Mouse (Mus musculus): ENCODE results near the gene Gm37240. TPM values are rescaled to one million over a fixed set of nuclear protein-coding genes. Genes with fewer than 3 reads are reported as not detected.
"Not testable (repeated sequence)": the region's sequence is repeated elsewhere in the genome, so short reads cannot be mapped to it uniquely, and the experiment has no call there.

Gm37240 gene
- polyA plus RNA-seq, 1 experiment from 2014 or later, result 4.6 TPM

- H3K4me2 ChIP-seq (ENCODE audit: low read depth, low read length), result no peak overlapping the region
- WGBS, result 75% methylated on average over 12 of the region's 12 CpGs
- ATAC-seq (ENCODE audit: low read depth), result no peak
- no peak overlapping the region for H3K27ac ChIP-seq (ENCODE audit: low read length)
- no peaks in the 10 kb centered on the region for H3K27me3 ChIP-seq (ENCODE audit: control insufficient read depth, insufficient read depth, low read depth, low read length)
- no peak overlapping the region for H3K9ac ChIP-seq (ENCODE audit: low read length)
- H3K4me1 ChIP-seq (replicated peaks; ENCODE audit: control insufficient read depth, insufficient read depth, low read length), result peaks cover 11% of the 10 kb centered on the region
- H3K36me3 ChIP-seq (ENCODE audit: control insufficient read depth, insufficient read depth, low read length), result no peaks in the 10 kb centered on the region
- H3K4me3 ChIP-seq (ENCODE audit: low read length), result no peak overlapping the region
- H3K9me3 ChIP-seq (ENCODE audit: control insufficient read depth, low read length), result no peaks in the 10 kb centered on the region
Observed at GRCm38 (mm10) chr3:84652643-84653556, 1234.4 kb downstream of the Gm37240 start.

- 72% methylated on average over 12 of the region's 12 CpGs for WGBS
- no peak overlapping the region for H3K4me2 ChIP-seq (ENCODE audit: low read depth, low read length)
- no peaks in the 10 kb centered on the region for H3K36me3 ChIP-seq (ENCODE audit: control insufficient read depth, insufficient read depth, low read length)
- no peak overlapping the region for H3K9ac ChIP-seq (ENCODE audit: low read length)
- H3K27ac ChIP-seq (ENCODE audit: low read length), result no peak overlapping the region
- no peak overlapping the region for H3K4me3 ChIP-seq (ENCODE audit: low read length)
- H3K27me3 ChIP-seq (ENCODE audit: control insufficient read depth, insufficient read depth, low read depth, low read length), result no peaks in the 10 kb centered on the region
- no peak for ATAC-seq (ENCODE audit: low read depth)
- H3K4me1 ChIP-seq (replicated peaks; ENCODE audit: control insufficient read depth, insufficient read depth, low read length), result peaks cover 8% of the 10 kb centered on the region
- H3K9me3 ChIP-seq (ENCODE audit: control insufficient read depth, low read length), result no peaks in the 10 kb centered on the region
Observed at GRCm38 (mm10) chr3:84649578-84650327, 1237.6 kb downstream of the Gm37240 start.

- not testable (repeated sequence) for H3K9me3 ChIP-seq (ENCODE audit: control insufficient read depth, low read length); H3K27ac ChIP-seq (ENCODE audit: low read length); H3K36me3 ChIP-seq (ENCODE audit: control insufficient read depth, insufficient read depth, low read length); H3K9ac ChIP-seq (ENCODE audit: low read length); H3K27me3 ChIP-seq (ENCODE audit: control insufficient read depth, insufficient read depth, low read depth, low read length); ATAC-seq (ENCODE audit: low read depth); H3K4me1 ChIP-seq (replicated peaks; ENCODE audit: control insufficient read depth, insufficient read depth, low read length); H3K4me2 ChIP-seq (ENCODE audit: low read depth, low read length); H3K4me3 ChIP-seq (ENCODE audit: low read length)
- 77% methylated on average over 4 of the region's 4 CpGs for WGBS
Observed at GRCm38 (mm10) chr3:84648069-84648468, 1239.2 kb downstream of the Gm37240 start.

GRCm38 (mm10) chr3:84647616-84648015, 1239.7 kb downstream of the Gm37240 start:
- H3K27ac ChIP-seq (ENCODE audit: low read length), result no peak overlapping the region
- ATAC-seq (ENCODE audit: low read depth), result no peak
- no peak overlapping the region for H3K4me3 ChIP-seq (ENCODE audit: low read length)
- no peaks in the 10 kb centered on the region for H3K4me1 ChIP-seq (replicated peaks; ENCODE audit: control insufficient read depth, insufficient read depth, low read length)
- H3K36me3 ChIP-seq (ENCODE audit: control insufficient read depth, insufficient read depth, low read length), result no peaks in the 10 kb centered on the region
- H3K9me3 ChIP-seq (ENCODE audit: control insufficient read depth, low read length), result no peaks in the 10 kb centered on the region
- no peaks in the 10 kb centered on the region for H3K27me3 ChIP-seq (ENCODE audit: control insufficient read depth, insufficient read depth, low read depth, low read length)
- WGBS, result 19% methylated on average over 4 of the region's 4 CpGs
- H3K4me2 ChIP-seq (ENCODE audit: low read depth, low read length), result no peak overlapping the region
- H3K9ac ChIP-seq (ENCODE audit: low read length), result no peak overlapping the region

- H3K9ac ChIP-seq (ENCODE audit: low read length), result no peak overlapping the region
- WGBS, result 72% methylated on average over 8 of the region's 8 CpGs
- no peak overlapping the region for H3K4me3 ChIP-seq (ENCODE audit: low read length)
- no peak for ATAC-seq (ENCODE audit: low read depth)
- H3K27me3 ChIP-seq (ENCODE audit: control insufficient read depth, insufficient read depth, low read depth, low read length), result no peaks in the 10 kb centered on the region
- H3K27ac ChIP-seq (ENCODE audit: low read length), result no peak overlapping the region
- H3K4me1 ChIP-seq (replicated peaks; ENCODE audit: control insufficient read depth, insufficient read depth, low read length), result no peaks in the 10 kb centered on the region
- H3K9me3 ChIP-seq (ENCODE audit: control insufficient read depth, low read length), result no peaks in the 10 kb centered on the region
- no peaks in the 10 kb centered on the region for H3K36me3 ChIP-seq (ENCODE audit: control insufficient read depth, insufficient read depth, low read length)
- H3K4me2 ChIP-seq (ENCODE audit: low read depth, low read length), result no peak overlapping the region
Observed at GRCm38 (mm10) chr3:84646331-84646845, 1240.9 kb downstream of the Gm37240 start.

GRCm38 (mm10) chr3:84646007-84646290, 1241.4 kb downstream of the Gm37240 start:
- no peak overlapping the region for H3K9ac ChIP-seq (ENCODE audit: low read length)
- no peaks in the 10 kb centered on the region for H3K27me3 ChIP-seq (ENCODE audit: control insufficient read depth, insufficient read depth, low read depth, low read length)
- no peaks in the 10 kb centered on the region for H3K36me3 ChIP-seq (ENCODE audit: control insufficient read depth, insufficient read depth, low read length)
- H3K9me3 ChIP-seq (ENCODE audit: control insufficient read depth, low read length), result no peaks in the 10 kb centered on the region
- no peak overlapping the region for H3K4me3 ChIP-seq (ENCODE audit: low read length)
- no peaks in the 10 kb centered on the region for H3K4me1 ChIP-seq (replicated peaks; ENCODE audit: control insufficient read depth, insufficient read depth, low read length)
- 93% methylated on average over 3 of the region's 3 CpGs for WGBS
- H3K27ac ChIP-seq (ENCODE audit: low read length), result no peak overlapping the region
- no peak overlapping the region for H3K4me2 ChIP-seq (ENCODE audit: low read depth, low read length)
- no peak for ATAC-seq (ENCODE audit: low read depth)

GRCm38 (mm10) chr3:84645156-84646006, 1241.9 kb downstream of the Gm37240 start:
- WGBS, result 68% methylated on average over 9 of the region's 9 CpGs
- H3K9me3 ChIP-seq (ENCODE audit: control insufficient read depth, low read length), result no peaks in the 10 kb centered on the region

GRCm38 (mm10) chr3:84642942-84643341, 1244.4 kb downstream of the Gm37240 start:
- no peaks in the 10 kb centered on the region for H3K36me3 ChIP-seq (ENCODE audit: control insufficient read depth, insufficient read depth, low read length)
- no peak overlapping the region for H3K9ac ChIP-seq (ENCODE audit: low read length)
- H3K4me1 ChIP-seq (replicated peaks; ENCODE audit: control insufficient read depth, insufficient read depth, low read length), result 0 out of 2 replicates have a peak, but pooled peaks cover 4% of the 10 kb centered on the region
- no peak overlapping the region for H3K4me3 ChIP-seq (ENCODE audit: low read length)
- H3K27me3 ChIP-seq (ENCODE audit: control insufficient read depth, insufficient read depth, low read depth, low read length), result no peaks in the 10 kb centered on the region
- H3K9me3 ChIP-seq (ENCODE audit: control insufficient read depth, low read length), result no peaks in the 10 kb centered on the region
- H3K27ac ChIP-seq (ENCODE audit: low read length), result no peak overlapping the region
- 68% methylated on average over 4 of the region's 4 CpGs for WGBS
- H3K4me2 ChIP-seq (ENCODE audit: low read depth, low read length), result no peak overlapping the region
- ATAC-seq (ENCODE audit: low read depth), result no peak

More at GRCm38 (mm10) chr3:84645156-84646006, 1241.9 kb downstream of the Gm37240 start:
- Histone ChIP-seq H3K36me3 (ENCODE audit: control insufficient read depth, insufficient read depth, low read length) (no peaks in the 10 kb centered on the region), H3K27ac (ENCODE audit: low read length) (no peak overlapping the region), H3K9ac (ENCODE audit: low read length) (no peak overlapping the region), H3K4me3 (ENCODE audit: low read length) (no peak overlapping the region), H3K4me1 (replicated peaks; ENCODE audit: control insufficient read depth, insufficient read depth, low read length) (no peaks in the 10 kb centered on the region), H3K4me2 (ENCODE audit: low read depth, low read length) (no peak overlapping the region), H3K27me3 (ENCODE audit: control insufficient read depth, insufficient read depth, low read depth, low read length) (no peaks in the 10 kb centered on the region)
- no peak for ATAC-seq (ENCODE audit: low read depth)
